Mouse (Mus musculus): ENCODE data around the gene Man1b1.

Gene Man1b1

DNA sequence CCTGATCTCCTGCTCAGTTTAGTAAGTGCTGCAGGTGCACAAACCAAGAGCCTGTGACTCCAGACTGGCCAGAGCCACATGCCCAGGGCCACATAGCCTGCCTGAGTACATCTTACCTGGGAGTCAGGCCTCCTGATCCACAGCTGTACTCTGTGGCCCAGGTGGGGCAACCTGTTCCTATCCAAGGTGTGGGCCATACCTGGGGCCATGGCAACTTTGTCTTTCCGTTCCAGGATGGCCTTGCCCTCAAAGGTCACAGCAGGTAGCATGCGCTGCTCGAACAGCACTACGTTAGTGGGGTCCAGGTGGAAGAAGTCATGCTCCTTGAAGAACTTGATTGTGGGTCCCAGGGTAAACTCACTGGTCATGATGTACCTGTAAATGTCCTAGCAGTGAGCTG is 32.2 kb downstream of the Man1b1 start:
- no peak for DNase-seq (ENCODE audit: low spot score in 2 of 2)

DNA sequence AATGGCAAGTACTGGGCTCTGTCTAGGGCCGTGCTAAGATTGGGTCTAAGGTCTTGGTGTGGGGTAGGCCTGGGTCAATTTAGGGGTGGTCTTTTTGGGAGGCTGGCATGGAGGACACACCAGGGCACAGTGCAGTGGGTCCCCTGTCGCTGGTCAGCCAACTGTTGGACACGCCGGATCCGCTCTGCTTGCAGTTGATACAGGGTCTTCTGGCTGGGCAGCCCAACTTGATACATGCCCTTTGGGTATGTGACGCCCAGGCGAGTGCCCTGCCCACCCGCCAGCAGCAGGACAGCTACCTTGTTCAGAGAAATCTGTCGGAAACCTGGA is 32.6 kb downstream of the Man1b1 start:
- DNase-seq (ENCODE audit: low spot score in 2 of 2), result no peak

DNA sequence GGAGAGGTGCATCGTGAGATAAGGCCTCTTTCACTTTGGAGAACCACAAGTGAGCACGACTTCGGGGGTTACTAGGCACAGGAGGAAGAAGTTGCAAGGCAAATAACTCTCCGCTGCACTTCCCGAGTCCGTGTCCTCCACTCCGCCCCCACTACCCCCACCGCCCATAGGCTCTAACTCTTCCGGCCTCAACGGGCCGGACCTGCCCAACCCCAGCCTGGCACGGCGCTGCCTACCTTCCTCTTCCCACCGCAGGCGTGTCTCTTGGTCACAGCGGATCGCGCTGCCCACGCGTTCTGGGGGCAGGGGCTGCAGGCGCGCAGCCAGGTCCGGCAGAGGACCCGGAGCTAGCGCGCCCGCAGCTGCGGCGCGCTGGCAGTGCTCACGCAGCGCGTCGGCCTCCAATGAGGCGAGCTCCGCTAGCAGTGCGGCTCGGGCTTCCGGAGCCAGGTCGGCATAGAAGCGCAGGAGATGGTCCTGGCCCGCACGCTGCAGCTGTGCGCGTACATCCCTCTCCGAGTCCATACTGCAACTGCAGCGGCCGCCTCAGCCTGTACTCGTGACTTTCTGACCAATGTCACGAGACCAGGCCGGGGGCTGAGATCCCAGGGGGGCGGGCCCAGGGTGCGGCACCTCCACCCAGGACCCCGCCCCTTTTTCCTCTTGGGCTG is 33.1 kb downstream of the Man1b1 start, which contains the start of gene Uap1l1:
Gene Uap1l1 (minus strand): TSS at position 592 of the 671 bp plus-strand sequence.
- peak; percentile 60 to 82 for DNase-seq (ENCODE audit: low spot score in 2 of 2)

DNA sequence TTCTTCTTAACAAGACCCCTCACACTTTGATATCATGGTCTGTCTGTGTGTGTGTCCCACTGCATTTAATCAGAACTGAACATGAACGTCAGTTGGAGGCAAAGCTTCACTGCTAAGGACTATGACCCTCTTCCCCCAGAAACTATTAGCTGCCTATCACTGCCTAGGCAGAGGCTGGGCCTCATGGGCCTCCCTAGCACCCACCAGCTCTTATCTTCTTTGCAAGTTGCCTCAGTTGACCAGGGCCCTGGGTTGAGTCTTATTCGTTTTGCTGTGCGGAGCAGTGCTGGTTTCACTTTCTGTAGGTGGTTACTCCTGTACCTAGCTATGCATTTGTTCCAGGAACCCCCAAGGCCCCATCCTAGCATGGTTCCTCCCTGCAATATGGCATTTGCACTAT is 37.9 kb downstream of the Man1b1 start:
- no peak for DNase-seq (ENCODE audit: low spot score in 2 of 2)

DNA sequence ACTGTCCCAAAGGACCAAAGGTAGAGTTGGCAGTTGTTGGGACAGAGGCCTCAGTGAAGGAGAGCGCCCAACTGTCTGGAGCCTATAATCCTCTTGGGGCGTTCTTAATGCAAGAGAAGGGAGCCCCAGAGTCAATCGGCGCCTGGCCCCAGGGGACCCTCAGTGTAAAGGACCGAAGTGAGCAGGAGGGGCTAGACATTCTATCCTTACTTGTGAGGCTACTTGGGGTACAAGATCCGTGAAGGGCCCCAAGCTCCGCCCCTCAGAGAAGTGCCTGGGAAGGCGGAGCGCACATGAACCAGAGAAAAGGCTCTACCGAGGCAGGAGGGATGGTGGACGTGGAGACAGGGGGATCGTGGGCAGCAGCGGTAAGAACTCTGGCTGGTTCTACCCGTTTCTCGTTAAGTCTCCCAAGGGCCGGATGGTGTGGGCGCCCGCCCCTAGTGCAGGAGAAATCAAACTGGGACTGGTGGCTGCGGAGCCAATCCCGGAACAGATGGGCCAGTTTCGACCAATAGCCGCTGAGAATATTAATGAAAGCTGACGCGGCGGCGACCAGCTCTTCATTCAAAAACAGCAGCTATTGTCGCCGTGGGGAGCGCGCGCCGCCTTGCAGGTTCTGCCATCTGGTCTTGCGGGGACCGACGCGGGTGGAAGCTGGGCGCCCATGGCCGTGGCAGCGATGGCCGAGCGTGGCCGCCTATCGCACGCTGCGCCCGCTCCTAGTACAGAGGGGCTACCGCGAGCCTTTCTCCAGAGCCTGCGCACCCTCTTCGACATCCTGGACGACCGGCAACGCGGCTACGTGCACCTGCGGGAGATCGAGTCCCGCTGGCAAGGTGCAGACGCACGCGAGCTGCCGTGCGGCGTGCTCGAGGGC is 39.9 kb downstream of the Man1b1 start, which contains the start of gene Sapcd2:
Gene Sapcd2 (plus strand): TSS at position 558 of the 880 bp plus-strand sequence.
- peak in 1 of 2 experiments; percentile 73 for DNase-seq (ENCODE audit: low spot score in 2 of 2)

DNA sequence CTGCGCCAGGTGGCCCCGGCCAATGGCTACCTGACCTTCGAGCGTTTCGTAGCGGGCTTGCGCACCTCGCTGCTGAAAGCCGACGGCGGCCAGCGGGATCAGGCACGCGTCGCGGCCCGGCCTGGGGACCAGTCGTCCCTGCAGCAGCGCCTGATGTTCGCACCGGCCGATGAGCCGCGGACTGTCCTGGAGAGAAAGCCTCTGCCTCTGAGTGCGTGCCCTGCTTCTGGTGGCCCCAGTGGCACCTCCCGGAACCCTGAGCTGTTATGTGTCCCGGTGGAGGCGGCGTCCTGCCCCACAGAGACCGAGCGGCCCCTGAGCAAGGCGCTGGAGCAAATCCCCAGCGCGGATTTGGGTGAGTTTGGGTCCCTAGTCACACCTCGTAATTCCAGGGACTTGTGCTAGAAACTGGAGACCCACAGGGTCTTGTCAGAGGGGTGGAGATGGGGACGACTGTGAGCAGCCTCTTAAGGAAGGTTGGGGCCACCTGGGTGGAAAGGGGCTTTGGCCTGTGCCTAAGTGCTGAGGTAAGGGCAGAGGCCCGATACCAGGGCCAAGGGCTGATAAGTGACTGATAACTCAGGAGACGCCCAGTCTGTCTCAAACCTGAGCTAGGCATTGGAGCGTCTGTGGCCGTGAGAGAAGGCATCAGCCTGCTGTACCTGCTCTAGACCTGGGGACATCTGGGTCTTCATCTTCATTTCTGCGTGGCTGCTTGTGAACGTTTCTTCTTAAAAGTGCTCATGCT is 40.7 kb downstream of the Man1b1 start:
- no peak for DNase-seq (ENCODE audit: low spot score in 2 of 2)

DNA sequence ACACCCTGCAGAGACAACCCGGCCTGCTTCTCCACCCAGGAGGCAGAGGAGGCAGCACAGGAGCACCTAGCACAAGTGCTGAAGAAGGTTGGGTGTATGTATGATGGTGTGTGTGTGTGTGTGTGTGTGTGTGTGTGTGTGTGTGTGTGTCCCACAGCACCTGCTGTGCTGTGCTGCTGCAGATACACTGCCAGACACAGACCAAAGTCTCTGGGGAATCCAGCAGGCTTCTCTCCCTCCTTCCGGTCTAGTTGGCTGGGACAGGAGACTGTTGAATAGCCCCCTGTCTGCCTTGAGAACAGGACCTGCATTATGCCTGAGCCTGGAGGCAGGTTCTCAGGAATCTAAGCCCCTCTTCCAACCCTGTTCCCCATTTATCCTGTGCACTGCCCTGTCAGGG is 41.3 kb downstream of the Man1b1 start:
- no peak for DNase-seq (ENCODE audit: low spot score in 2 of 2)

DNA sequence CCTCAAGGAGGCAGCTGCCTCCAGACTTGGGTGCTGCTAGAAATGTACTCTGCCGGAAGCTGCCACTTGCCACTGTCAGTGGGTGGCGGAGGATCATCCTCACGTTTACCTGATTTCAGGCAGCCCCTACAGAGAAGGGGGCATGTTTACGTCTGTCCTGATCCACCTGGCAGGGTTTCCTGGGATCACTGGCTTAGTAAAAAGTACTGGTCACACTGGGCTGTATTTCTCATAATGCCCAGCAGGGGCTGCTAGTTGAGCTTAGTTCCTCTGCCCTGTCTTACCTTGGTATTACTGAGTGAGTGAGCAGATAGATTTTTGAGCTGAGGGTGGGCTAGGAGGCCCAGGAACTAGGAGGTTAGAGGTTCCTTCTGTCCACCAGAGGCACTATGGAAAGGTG is 44.5 kb downstream of the Man1b1 start:
- peak in 1 of 2 experiments; percentile 46 for DNase-seq (ENCODE audit: low spot score in 2 of 2)

DNA sequence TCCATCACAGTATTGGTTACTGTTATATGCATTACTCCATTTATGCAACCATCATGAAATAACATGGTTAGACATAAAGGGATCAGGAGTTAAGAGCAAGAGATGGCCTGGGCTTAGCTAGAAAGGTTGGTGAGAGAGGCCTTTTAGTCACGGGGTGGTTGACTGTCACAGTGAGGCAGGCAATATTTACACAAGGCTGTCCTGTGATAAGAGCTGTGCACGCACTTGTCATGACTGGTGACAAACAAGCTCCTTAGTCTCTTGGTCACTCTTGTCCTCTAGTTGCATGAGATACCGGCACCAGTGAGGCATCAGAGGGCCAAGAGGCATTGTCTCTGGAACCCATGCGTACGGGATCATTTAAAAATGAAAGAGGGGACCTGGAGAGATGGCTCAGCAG is 52.4 kb downstream of the Man1b1 start:
- DNase-seq (ENCODE audit: low spot score in 2 of 2), result no peak

DNA sequence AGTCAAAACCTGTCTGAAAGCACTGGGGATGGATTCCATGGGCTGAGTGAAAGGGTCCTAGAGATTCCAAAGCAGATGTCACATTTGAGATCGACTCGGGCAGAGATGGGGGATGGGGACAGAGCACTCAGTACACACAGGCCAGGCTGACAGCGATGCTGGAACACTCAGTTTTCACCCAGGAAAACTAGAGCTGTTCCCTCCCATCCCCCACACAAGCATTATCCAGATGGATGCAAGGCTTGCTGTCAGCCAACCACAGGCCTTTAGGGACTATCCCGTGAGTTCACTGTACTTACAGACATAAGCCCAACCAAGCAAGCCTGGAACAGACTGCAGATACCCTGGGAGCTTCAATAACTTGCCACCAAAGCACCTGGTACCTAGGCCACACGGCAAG is 59.1 kb downstream of the Man1b1 start:
- DNase-seq (ENCODE audit: low spot score in 2 of 2), result no peak

DNA sequence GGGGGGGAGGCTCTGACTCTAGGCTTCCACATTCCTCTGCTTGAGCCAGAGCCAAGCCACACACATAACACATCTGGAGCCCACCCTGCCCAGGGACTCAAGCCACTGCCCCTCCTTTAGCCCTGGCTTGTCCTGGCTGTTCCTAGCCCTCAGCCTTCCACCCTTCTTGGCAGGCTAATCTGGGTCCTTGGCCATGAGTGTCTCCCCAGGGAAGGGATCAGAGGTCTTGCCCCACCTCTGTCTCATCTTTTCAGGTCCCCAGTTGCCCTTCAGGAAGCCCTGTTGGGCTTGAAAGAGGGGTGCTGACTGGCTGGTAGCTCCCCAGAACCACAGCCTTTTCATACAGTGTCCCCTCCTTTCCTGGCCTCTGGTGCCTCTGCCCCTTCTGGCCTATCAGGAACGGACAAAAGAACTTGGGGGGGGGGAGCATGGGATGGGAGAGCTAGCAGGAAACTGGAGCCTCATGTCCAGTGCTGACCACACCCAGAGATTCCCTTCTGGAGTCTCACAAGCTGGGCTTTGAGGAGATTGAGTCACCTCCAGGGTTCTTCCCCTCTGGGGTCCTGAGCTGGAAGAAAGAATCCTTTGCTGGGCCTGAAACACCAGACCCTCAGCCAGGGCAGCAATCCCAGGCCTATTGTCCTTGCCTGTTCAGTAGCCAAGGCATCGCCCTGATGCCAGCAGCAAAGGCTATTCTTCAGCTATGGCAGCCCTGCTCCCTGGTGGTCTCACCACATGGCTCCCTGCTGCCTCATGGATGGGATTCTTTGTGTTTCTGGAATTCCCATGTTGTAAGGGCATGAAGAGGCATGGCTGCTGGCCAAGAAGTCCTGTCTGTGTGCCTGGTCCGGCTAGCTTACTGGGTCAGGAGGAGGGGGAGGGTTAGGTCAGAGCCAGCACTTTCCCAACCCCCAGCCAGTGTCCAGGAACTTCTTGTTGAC is 62.4 kb downstream of the Man1b1 start:
- no peak for DNase-seq (ENCODE audit: low spot score in 2 of 2)

DNA sequence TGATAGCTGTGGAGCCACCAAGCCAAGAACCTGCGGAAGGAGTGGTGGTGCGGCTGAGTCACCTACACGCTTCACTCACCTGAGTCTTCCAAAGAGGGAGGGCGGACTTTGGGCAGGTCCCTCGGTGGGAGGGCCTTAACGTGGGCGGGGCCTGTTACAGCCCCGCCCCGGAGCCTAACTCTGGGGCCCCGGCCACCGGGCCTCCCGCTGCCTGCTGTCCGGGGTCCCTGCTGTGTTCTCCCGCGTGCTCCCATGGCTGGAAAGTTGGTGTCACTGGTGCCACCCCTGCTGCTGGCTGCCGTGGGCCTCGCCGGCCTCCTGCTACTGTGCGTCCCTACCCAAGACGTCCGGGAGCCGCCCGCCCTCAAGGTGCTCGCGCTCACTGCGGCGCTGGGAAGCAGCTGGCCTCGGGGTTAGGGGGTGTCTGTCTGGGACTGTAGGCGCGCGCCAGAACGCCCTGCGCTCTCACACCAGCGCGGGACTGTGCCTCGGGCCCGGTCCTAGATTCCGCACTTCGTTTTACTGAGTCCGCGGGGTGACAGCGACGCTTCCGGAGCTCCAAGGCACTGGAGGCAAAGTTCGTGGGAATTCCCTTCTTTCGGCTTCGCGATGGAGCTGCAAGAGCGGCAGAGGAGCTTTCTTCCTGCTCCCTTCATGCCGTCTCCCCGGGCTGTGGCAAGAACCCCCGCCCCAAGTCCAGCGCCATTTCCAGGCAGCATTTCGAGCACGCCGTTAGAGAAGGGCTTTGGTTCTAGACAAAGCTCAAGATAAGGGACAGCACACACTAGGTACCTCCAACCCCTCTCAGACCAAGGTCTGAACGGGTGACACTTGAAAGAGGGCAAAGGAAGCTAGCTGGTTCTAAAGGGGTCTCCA is 63.8 kb downstream of the Man1b1 start, which contains the start of gene Entpd2:
Gene Entpd2 (plus strand): TSS at position 154 of the 876 bp plus-strand sequence.
- peak; percentile 55 to 69 for DNase-seq (ENCODE audit: low spot score in 2 of 2)

DNA sequence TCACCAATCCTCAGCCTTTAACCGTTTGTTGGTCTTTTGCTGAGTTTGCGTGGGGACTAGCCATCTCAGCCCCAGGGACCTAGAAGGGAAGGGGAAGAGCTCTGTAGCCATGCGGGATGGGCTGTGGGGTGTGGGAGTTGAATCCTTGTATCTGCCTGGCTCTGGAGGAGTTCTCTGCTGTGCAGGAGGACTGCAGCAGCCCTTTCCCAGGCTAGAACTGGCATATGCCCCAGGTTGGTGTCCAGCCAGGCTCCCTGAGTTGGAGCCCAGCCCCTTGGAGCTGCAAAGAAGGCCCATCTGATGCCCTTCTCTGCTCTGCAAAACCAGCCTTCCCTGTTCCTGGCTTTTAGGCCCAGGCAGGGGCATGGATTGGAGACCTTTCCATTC is 64.5 kb downstream of the Man1b1 start:
- no peak for DNase-seq (ENCODE audit: low spot score in 2 of 2)

DNA sequence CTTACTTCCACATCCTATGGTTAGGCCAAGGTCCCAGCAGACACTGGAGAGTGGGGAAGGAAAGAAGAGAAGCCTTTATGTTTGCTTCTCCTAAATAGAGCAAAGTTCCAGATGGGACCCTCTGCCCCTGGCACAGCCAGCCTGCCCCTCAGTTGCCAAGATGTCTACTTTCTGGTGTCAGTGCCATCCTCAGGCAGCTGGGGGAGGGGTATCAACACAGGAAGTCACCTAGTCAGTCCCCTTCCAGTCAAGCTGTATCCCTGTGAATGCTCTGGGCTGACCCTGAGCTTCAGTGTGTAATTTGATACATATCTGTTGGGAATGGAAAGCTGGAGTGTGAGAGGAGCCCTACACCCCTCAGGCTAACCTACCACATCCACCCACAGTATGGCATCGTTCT is 64.9 kb downstream of the Man1b1 start:
- no peak for DNase-seq (ENCODE audit: low spot score in 2 of 2)

DNA sequence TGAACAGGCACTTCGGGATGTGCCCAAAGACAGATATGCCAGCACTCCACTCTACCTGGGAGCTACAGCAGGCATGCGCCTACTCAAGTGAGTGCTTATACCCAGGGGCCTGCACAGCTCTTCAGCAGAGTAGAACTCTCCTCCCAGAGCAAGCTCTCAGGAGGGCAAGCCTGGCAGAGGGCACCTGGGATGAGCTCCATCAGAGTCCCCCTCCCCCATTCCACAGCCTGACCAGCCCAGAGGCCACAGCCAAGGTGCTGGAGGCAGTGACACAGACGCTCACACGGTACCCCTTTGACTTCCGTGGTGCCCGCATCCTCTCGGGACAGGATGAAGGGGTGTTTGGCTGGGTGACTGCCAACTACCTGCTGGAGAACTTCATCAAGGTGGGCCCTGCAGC is 65.9 kb downstream of the Man1b1 start:
- DNase-seq (ENCODE audit: low spot score in 2 of 2), result no peak

DNA sequence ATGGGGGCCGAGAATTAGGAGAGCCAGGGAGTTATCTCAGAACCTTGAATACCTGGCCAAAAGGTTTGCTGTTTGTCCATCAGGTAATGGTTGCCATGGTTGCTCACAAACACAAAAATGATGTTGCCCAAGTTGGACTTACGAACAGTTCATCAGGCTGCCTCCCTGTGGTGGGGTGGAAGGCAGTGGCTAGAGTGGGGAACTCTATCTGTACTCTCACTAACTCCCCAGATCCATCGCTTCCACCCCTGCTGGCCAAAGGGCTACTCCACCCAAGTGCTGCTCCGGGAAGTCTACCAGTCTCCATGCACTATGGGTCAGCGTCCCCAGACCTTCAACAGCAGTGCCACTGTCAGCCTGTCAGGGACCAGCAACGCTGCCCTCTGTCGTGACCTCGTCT is 66.9 kb downstream of the Man1b1 start, which contains the start of gene Npdc1:
Gene Npdc1 (plus strand): TSS at position 301 of the 400 bp plus-strand sequence.
- DNase-seq (ENCODE audit: low spot score in 2 of 2), result no peak

DNA sequence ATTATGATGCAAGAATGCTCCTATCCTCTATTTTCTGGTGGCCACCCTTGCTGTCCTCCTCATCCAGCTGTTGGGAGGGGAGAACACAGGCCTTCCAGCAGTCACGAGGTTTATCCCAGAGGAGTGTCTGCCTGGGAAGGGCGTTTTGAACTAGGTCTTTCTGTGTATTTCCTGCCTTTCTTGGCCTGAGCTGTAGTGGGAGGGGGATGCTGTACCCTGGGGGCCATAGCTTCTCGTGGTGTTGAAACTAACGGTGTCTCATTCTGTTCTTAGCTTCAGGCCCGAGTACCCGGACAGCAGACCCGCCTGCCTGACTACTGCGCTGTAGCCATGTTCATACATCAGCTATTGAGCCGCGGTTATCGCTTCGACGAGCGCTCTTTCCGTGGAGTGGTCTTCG is 68.2 kb downstream of the Man1b1 start:
- no peak for DNase-seq (ENCODE audit: low spot score in 2 of 2)

DNA sequence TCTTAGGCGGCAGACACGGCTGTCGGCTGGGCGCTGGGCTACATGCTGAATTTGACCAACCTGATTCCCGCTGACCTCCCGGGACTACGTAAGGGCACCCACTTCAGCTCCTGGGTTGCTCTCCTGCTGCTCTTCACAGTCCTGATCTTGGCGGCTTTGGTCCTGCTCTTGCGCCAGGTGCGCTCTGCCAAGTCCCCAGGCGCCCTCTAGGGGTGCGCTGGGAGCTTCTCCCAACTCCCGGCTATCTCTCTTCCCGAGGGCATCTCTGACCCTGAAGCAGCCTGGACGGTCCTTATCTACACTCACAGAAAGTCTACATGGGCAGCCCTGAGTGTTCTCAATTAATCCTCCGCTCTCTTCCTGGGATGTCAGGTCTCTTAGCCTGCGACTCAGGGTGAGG is 68.6 kb downstream of the Man1b1 start:
- DNase-seq (ENCODE audit: low spot score in 2 of 2), result peak; percentile 45

Data from urinary bladder, adult 18-20 months (tissue).